Mouse (Mus musculus) T-helper 1 cell (primary cell): ENCODE data around the gene Trim6.
"Not testable (repeated sequence)": the region's sequence is repeated elsewhere in the genome, so short reads cannot be mapped to it uniquely, and the experiment has no call there.

Experiments
- in situ Hi-C: fragments of 300-600 bp; cut with MboI, MseI; formaldehyde crosslinking; loops from one replicate; pipeline ENCODE4 v1.15.1; 2025; ENCODE audit warnings: high pct_unique_total_duplicates

Trim6 gene

DNA sequence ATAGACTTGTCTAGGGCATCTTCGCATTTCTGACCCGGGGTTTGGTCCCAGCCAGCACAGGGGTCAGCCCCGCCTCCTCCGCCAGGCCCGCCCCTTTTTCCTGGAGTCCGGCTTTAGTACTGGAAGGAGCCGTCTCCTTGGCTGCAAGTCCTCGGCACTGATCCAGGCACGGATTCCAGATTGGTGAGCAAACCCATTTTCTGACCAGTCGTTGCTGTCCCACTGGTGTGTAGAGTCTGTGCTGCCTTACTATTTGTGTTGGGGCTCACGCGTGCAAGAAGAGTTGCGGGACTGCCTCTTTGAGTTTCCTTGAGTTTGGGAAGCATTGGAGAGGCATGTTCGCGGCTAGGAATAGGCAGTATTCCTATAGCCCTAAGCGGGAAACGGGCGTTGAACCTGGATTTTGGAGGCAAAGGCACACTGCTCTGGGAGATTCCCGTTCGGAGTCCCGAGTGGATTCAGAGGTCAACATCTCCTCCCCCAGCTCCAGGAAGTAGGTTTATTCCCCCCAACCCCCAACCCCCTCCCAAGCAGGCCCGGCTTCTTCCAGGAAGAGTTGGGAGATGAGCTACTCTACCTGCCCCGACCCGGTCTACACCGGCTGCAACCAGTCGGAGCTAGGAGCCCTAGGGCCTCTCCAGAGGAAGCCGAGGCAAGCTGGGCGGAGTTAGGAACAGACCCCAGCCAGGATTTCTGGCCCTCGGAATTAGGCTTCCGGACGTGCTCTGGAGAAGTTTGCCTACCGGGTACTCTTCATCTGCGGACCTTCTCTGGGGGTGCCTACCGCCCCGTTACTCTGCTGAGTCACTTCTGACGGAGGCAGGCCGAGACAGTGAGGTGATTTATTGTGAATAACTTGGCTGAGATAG, at the start of gene Trim6:
TSS of gene Trim6 (plus strand) at position 93 of the 869 bp plus-strand sequence.
- in situ Hi-C loops: no loop called here

DNA sequence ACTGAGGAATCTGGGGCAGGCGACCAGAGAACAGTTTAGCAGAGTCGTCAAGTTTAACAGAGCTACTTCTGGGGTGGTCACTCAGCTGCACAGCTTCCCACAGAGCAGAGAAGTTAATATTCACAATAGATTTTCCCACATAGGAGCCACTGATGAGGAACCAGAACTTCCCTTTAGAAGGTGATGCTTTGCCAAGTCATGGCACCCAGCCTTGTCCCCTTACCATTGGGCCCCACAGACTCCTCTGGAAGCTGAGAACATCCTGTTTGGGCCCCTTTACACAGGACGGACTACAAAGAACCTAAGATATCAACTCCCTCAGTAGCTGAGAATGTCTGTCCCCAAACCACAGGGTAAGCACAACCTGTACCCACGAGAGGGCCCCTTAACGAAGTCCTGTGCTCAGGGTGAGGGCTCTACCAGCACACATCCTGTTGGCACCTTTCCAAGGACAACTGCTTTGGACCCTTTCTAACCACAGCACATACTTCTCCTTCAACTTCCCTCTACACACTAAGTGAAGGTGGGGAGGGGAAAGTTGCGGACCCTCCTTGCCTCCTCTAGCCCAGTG, 48.9 kb upstream of the Trim6 start:
- in situ Hi-C loops: loop anchor here (10.0 kb wide), 1 partner anchor 445 kb away; no protein-coding TSS in a partner anchor

GRCm38 (mm10) chr7:104175085-104175484, 43.5 kb upstream of the Trim6 start:
- in situ Hi-C loops: no loop called here

GRCm38 (mm10) chr7:104178422-104179054, 40.1 kb upstream of the Trim6 start:
- in situ Hi-C loops: no loop called here

DNA sequence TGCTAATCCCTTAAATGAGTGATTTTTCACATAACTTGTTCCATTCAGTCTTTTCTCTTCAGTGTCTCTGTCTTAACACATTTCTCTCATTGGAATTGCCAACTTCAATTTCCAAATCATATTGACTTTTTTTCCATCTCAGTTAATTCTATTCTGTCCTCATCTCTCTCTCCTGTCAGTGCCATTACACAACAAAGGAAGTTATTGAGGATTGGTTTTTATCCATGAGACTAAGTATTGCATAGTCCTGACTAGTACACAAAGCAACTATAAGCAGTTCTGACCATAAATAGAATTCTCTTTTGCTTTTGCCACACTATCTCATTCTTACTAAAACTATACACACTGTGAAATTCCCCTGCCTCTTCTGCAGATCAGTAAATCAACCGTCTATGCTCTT, 39.5 kb upstream of the Trim6 start:
- in situ Hi-C loops: no loop called here

DNA sequence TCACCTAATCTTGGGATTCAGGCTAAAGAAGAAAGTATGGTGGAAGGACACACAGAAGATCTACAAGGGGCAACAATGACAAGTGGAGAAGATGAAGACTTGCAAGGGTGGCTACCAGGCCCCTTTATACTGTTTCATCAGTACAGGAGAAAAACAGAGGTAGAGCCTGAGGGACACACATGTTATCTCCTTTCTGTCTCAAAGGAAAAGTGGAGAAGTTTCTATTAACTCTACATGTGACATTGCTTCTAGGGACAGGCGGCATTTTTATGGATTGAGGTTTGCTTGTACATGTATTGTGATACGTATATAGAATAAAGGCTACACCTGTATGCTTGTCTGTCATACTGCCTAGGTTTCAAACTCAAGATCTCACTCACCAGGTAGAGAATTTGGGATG, 35.3 kb upstream of the Trim6 start, which contains the start of gene Olfr648:
TSS of gene Olfr648 (minus strand) at position 101 of the 400 bp plus-strand sequence.
- in situ Hi-C loops: loop anchor here (10.0 kb wide), 2 partner anchors 422 to 478 kb away; partner anchors contain the start of gene Olfr655

DNA sequence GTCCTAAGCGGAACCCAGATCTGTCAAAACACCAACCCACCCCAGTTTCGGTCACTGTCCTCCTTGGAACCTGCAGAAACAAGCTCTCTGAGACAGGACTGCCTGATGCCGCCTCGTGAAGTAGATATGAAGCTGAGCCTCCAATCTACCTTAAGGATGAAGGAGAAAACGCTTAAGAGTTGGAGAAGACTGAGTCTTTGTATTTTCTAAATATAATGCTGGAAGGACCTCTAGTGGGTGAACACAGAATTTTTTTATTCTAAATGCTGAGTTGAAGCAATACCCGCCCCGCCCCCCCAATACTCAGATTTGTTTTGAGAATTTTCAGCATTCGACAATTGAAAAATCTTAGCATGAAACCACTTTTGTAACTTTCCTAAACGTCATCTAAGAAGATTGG, 27.3 kb upstream of the Trim6 start:
- in situ Hi-C loops: no loop called here

GRCm38 (mm10) chr7:104195885-104196284, 22.7 kb upstream of the Trim6 start, which contains the start of gene Olfr649:
Gene Olfr649, minus strand, starts transcription at chr7:104195985.
- in situ Hi-C loops: no loop called here

DNA sequence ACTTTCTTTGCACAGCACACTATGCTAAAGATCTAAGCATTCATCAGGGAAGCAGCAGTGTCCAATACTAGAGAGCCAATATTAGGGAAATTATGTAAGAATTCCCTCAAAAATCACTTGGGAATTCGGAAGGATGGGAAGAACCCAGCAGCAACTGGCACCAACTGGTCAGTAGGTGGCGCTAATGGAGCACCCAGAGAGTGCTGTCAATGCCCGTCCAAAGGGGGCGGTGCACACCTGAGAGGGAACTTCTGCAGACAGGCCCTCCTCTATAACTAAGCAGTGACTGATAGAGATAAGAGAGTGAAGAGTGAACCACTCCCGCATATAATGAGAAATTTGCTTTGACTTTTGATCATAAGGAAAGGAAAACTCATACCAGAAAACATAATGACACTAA, 18.8 kb upstream of the Trim6 start:
- in situ Hi-C loops: no loop called here

DNA sequence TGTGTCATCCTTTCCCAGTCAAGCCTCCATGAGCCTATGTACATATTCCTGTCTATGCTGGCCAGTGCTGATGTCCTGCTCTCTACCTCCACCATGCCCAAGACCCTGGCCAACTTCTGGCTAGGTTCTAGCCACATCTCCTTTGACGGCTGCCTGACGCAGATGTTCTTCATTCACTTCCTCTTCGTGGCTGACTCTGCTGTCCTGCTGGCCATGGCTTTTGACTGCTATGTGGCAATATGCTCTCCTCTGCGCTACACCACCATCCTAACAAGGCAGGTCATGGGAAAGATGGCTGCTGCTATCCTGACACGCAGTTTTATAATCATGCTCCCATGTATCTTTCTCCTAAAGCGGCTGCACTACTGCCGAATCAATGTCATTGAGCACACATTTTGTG, 12.4 kb upstream of the Trim6 start:
- in situ Hi-C loops: no loop called here

DNA sequence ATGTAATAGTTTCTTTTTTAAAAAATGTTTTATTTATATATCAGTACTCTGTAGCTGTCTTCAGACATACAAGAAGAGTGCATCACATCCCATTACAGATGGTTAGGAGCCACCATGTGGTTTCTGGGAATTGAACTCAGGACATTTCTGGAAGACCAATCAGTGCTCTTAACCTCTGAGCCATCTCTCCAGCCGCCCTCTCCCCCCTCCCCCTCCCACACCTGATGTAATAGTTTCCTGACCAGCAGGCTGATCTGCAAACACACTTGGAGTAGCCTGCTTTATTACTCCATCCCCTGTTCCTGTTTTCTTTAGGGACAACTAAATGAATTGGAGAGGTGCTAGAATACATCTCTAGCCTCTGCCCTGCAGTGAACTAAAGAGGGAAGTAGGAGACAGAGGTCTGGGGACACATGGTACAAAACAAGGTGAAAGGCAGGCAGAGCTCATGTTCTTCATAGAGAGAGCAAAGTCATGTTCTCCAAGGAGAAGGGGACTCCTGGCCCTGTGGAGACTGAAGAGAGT, 2.5 kb upstream of the Trim6 start:
- in situ Hi-C loops: no loop called here

DNA sequence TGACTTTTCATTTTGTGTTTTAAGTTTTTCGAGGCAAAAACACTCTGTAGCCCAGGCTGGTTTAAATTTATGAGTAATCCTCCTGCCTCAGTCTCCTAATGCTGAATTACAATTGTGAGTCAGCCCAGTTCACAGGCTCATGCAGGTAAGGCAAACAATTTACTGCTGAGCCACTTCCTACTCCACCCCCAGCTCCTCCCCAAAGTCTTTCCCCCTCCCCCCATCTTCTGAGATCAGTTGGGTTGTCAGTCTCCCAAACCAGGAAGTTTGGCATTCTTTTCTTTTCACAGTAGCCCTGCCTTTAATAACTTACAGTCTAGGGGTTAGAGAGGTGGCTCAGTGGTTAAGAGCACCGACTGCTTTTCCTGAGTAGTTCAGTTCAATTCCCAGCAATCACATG, 712 bp upstream of the Trim6 start:
- in situ Hi-C loops: no loop called here

DNA sequence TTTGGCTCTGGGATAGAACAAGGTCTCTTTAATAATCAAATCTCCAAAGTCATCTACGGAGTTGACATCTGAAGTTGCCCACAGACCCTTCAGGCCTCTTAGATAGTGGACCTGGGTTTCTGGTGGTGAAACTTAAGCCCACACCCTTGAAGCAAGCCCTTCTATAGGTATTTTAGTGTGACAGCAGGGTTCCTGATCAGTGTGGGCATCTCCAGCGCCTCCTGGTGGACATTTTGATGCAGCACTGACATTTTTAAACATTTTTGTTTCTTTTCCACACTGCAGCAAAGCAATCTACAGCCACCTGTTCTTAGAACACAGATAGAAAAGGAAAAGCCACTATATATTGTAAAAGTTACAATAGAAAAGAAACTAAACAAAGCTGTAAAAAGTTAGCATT, 12.6 kb downstream of the Trim6 start:
- in situ Hi-C loops: no loop called here

DNA sequence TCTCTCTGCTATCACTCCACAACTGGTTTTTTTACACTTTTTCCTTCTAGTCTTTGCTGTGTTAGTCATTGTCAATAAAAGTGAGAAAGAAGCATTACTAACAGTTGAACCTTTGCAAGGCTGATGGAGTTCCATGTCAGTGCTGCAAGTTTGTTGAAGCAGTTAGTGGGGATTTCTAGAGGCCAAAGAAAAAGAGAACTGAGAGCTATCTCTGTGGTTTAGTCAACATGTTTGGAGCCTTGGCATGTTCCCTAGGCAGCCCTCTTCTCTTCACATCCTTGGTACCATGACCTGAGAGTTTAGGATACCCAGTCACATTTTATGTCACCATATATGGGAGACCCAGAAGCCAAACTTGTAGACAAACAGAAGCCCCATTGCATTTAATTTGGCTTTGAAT, 22.3 kb downstream of the Trim6 start:
- in situ Hi-C loops: no loop called here

DNA sequence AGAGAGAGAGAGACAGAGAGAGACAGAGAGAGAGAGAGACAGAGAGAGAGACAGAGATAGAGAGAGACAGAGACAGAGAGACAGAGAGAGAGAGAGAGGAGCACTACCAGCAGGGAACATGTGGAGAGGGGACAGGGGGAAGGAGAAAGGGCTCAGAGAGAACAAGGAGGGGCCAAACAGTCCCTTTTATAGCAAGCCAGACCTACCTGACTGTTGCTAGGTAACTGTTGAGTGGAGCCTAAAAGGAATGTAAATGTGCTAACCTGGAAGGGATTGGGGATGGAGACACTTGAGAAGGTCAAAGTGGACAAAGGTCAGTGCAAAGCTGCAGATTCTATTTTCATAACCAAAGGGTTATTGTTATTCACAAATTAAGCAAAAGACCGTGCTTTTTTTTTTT, 25.0 kb downstream of the Trim6 start:
- in situ Hi-C loops: no loop called here

- in situ Hi-C loops: loop anchor here (5.0 kb wide), 2 partner anchors 38 to 88 kb away; no protein-coding TSS in a partner anchor
Measured at GRCm38 (mm10) chr7:104244287-104245181, 25.9 kb downstream of the Trim6 start, which contains the start of gene Trim34a. Gene Trim34a, plus strand, starts transcription at chr7:104244457.

- in situ Hi-C loops: not testable (repeated sequence)
Measured at GRCm38 (mm10) chr7:104260380-104260779, 41.8 kb downstream of the Trim6 start.

- in situ Hi-C loops: not testable (repeated sequence)
Measured at GRCm38 (mm10) chr7:104265335-104265734, 46.7 kb downstream of the Trim6 start.

DNA sequence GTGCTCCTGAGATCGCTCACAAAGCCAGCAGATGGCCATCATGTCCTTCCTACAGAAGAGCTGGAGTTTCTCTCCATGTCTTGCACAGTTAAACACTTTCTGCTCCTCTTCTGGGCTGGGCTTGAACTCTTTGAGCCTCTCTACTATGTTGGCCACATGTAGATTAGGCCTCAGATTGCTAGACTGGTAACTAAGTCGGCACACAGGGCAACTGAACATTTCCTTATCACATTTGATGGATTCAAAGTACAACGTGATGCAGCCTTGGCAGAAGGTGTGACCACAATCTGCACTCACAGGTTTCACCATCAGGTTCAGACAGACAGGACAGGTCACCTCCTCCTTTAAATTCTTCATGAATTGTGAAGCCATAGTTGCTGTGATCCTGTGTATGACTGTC, 60.8 kb downstream of the Trim6 start:
- in situ Hi-C loops: not testable (repeated sequence)
